Mouse (Mus musculus) CH12.LX (cell line): ENCODE data around the gene Scrt2.

Experiments
- EP300 ChIP-seq: IDR thresholded peaks from 2 replicates; pipeline ENCODE4 v1.6.1; 2011; ENCODE audit warnings: low read length, improper control_type of control experiment
- POLR2A ChIP-seq: IDR thresholded peaks from 2 replicates; pipeline ENCODE4 v1.6.1; 2011; ENCODE audit warnings: low read depth, mild to moderate bottlenecking, improper control_type of control experiment, low read length
- ZKSCAN1 ChIP-seq: IDR thresholded peaks from 2 replicates; pipeline ENCODE4 v1.6.1; 2012; ENCODE audit warnings: low read depth, inconsistent platforms, low read length, improper control_type of control experiment, borderline replicate concordance

GRCm38 (mm10) chr2:152142046-152142445, 60.7 kb downstream of the Scrt2 start:
- no peak for TF ChIP-seq ZKSCAN1
- TF ChIP-seq POLR2A, result no peak
- TF ChIP-seq EP300, result no peak
